Mouse (Mus musculus) embryo, embryonic 11 days (tissue): Measurements from ENCODE around the gene Vmn2r116.
"Not testable (repeated sequence)": the region's sequence is repeated elsewhere in the genome, so short reads cannot be mapped to it uniquely, and the experiment has no call there.

Source experiments
- DNase-seq: peaks from one replicate; pipeline ENCODE4 v3.0.0-alpha.2; 2015

Gene Vmn2r116

DNA sequence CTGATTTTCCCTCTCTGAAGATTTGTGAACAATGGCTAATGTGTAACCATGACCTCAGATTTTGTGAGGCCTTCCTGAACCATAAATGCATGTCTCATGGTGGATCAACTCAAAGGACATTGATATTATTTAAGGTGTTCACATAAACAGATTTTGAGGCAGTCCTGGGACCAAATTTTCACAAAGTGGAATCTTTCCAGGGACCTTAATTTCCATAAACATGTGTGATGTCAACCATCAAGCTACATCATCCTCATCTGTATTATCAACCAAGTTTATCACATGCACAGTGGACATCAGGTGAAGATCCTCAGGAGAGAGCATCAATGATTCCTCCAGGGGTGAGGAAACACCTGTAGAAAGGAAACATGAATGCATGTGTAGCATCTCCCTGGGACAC lies at the start of gene Vmn2r116:
Gene Vmn2r116, plus strand, starts transcription at position 301 of the 400 bp plus-strand sequence.
- not testable (repeated sequence) for DNase-seq

DNA sequence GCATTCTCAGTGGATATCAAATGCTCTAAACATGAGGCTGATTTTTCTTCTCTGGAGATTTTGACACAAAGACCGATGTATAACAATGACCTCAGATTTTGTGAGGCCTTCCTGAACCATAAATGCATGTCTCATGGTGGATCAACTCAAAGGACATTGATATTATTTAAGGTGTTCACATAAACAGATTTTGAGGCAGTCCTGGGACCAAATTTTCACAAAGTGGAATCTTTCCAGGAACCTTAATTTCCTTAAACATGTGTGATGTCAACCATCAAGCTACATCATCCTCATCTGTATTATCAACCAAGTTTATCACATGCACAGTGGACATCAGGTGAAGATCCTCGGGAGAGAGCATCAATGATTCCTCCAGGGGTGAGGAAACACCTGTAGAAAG lies 41.0 kb upstream of the Vmn2r116 start, which contains the start of gene Vmn2r115:
Gene Vmn2r115, plus strand, starts transcription at position 301 of the 400 bp plus-strand sequence.
- not testable (repeated sequence) for DNase-seq

DNA sequence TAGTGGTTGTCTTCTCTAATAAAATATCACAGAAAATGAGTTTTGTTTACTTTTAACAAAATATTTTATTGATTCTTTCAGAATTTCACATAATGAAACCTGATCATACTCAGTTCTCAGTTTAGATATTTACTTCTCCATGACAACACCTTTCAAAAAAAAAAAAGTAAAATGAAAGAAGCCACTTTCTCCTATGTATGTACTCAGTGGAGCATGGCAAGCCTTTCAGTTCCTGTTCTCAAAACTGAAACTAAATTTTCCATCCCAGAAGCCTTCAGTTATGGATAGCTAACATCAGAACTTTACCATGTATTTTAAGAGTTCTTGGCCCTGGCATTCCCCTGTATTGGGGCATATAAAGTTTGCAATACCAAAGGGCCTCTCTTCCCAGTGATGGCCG lies 32.8 kb upstream of the Vmn2r116 start:
- DNase-seq = no peak

DNA sequence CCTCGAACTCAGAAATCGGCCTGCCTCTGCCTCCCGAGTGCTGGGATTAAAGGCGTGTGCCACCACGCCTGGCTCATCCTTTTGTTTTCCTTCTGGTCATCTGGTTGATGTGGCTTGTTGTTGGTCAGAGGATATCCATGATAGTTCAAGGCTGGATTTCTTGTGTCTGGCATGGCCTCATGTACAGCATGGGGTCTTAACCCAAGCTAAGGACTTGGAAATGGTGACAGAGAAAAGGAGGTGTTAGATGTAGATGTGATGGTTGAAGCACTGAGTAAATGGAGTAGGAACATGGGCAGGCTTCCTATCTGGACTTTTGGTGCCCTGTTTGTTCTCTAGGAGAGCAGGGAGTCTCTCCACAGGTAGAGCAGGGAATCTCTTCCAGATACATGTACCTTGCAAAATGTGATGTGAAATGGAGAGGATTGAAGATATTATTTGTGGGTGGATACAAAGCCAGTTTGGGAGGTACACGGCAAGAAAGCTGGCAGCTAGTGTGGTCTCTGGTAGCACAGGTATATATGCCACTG lies 48.8 kb downstream of the Vmn2r116 start:
- no peak for DNase-seq
